Mouse (Mus musculus): ENCODE data around the gene Klhl26. TPM values are rescaled to one million over a fixed set of nuclear protein-coding genes. Genes with fewer than 3 reads are reported as not detected.
A peak's percentile ranks its signal among the peaks of the same experiment; 100 is the strongest.

Klhl26 gene
- total RNA-seq, 2 experiments from 2014 or later = 23.6 to 24.4 TPM

DNA sequence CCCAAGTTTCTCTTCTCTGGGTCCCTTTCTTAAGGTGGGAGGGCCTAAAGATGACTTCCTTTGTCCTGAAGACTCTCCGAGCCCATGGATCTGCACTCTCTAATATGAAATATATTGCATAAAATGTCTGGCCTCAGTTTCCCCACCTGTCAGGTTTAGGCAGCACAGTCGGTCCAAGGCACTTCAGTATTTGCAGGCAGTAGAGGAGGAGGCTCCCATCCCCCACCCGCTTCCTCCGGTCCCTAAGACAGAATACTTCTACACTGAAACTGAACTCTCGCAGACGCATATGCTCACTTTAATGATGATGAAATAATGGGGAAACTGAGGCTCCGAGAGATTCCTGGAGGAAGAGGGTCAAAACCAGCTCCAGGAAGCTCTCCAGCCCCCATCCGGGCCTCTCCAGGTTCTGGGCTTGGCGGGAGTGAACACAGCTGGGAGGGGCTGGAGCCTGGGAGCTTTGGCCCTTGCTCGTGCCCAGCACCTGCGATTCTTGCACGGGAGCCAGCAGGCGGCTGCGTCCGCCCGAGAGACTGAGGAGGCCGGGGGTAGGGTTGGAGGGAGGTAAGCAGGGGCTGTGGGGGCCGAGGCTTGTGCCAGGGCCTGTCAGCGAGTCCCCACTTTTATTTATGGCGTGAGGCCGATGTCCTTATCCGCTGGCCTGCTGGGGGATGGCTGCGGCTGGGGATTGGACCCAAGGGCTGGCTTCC lies 25.2 kb upstream of the Klhl26 start:
- DNase-seq = no peak

DNA sequence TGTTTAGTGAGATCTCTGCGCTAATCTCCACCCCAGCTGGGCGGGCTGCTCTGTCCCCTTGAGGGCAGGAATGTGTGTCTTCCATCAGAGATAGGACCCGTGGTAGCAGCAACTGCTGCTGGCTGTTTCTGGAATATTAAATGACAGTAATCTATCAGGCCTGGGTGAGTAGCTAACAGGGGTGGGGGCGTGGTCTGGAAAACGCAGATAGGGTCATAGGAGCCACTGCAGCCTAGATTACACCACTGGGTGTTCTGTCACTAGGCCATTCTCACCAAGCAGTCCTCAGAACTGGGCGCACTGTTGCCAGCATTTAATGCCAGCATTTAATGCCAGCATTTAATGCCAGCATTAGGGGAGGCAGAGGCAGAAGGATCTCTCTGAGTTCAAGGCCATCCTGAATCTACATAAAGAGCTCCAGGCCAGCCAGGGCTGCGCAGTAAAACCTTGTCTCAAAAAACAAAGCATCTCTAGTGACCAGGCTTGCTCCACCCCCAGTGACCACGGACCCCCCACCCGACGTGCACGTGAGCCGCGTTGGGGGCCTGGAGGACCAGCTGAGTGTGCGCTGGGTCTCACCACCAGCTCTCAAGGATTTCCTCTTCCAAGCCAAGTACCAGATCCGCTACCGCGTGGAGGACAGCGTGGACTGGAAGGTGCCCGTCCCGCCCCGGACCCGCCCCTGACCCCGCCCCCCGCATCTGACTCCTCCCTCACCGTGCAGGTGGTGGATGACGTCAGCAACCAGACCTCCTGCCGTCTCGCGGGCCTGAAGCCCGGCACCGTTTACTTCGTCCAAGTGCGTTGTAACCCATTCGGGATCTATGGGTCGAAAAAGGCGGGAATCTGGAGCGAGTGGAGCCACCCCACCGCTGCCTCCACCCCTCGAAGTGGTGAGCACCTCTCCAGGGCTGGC lies 23.9 kb upstream of the Klhl26 start:
- no peak for DNase-seq

DNA sequence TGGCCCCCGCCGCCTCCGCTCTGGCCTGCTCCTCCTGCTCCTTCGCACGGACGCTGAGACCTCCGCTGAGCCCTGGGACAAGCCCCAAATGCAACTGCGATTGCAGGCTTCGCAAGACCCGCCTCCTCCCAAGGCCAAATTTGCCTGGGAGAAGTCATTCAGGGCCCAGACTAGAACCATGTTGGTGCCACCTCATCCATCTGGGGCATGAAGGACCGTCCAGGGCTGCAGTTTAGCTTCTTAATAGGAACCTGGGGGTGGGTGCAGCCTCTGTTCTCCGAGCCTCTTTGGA lies 18.9 kb upstream of the Klhl26 start:
- DNase-seq = peak; percentile 46 to 55

DNA sequence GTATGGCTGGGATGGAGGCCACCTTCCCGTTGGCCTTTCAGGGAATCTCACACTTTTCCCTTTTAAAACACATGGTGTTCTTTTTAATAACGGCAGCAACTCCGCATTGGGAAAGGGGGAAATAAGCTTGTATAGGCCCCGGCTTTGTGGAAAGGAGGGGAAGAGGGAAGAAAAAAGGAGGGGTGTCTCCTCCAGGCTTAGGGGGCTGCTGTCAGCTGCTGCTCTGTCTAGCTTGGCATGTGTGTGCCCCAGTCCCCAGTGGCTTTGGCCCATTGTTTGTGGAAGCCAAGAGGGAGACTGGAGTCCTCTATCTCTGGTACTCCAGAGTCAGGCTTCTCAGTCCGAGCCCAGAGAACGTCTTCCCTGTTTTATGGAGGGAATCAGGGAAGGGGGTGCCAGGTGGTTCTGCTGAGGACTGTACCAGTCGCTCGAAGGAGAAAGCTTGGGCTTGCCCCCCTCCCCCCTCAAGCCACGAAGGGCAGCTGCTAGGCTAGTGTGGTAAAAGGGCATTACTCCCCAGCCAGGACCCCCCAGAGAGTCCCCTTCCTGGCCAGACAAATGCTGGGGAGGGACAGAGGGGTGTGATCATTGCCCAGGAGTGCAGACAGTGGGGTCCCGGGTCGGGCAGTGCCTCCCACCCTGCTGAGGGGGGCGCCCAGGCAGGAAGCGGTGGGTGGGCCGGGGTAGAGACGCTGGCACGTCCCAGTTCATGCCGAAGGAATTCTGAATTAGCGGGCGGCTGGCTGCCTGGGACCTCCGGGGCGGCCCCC lies 18.4 kb upstream of the Klhl26 start:
- DNase-seq = no peak

DNA sequence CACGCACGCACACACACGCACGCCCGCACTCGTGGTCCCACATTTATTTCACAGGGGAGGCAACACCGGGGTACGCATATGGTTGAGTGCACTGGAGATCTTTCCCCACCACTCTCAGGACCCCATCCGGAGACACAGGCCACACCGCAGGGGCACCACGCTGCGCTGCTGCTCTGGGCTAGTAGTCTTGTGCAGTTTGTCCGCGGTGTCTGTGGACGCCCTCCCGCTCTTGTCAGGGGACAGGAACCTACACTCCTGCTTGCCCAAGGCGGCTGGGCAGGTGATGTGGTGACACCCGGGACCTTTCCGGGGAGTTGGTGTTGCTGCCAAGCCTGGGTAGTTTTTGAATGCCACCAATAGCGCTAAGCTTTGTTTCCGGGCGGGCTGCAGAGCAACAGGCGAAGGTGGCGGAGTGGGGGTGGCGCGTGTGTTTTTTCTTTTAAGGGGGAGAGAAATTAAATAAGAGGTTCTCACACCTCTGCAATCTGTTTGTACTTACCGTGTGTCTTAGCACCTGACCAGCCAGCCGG lies 17.7 kb upstream of the Klhl26 start:
- DNase-seq = no peak

DNA sequence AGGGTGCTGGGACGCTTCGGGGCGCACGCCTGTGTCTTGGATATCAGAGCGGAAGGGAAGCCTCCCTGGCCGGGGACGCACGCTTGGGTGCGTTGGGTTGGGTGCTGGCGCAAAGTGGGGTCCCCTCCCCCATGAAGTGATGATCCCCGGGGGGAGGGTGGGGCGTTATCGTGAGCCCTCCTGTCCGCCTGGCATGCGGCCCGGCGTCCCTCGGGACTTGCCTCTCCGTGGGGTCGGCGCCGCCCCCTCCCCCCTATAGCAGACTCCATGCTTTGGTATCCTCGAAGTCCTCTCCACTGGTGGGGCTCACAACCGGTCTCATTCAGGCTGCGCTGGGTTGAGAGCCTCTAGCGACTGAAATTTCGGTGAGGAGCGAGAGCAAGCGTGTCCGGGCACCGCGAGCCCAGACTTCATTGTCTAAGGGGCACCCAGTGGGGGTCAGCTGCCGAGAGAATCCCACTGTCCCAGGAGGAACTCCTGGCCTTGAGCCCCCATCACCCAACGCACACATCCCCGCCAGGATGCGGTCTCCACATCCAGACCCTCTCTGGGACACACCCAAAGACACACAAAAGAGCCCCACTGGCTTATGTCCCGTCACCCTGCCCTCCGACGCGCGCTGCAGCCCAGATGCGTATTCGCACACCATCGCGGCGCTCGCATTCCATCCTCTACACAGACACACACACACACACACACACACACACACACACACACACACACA lies 17.1 kb upstream of the Klhl26 start:
- DNase-seq = no peak

DNA sequence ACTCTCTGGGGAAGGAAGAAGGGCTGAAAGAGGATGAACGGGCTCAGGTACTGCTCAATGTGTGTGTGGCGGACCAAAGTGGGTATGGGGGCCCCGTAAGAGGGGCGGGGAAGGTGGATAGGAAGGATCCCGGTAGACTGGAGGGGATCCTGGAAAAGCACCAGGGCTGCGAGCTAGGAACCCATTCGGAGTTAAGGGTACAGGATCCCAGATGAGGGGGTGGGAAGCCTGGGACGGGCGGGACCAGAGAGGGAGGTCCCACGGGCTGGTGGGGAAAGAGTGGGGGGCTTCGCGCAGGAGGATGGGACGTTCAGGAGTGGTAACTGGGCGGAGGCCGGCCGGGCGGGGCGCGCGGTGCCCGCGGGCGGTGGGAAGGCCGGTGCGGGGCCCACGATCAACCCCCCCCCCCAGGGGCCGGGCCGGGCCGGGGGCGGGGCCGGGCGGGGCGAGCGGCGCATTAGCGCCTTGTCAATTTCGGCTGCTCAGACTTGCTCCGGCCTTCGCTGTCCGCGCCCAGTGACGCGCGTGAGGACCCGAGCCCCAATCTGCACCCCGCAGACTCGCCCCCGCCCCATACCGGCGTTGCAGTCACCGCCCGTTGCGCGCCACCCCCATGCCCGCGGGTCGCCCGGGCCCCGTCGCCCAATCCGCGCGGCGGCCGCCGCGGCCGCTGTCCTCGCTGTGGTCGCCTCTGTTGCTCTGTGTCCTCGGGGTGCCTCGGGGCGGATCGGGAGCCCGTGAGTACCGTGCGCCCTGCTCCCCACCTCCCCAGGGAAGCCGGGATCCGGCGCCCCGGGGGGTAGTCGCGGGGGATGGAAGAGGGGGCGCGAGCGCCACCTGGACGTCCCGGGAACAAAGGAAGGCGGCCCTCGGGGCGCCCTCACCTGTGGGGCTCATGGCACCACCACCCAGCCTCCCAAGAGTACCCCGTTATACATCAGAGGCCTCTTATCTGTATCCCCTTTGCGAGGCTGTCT lies 16.2 kb upstream of the Klhl26 start, which contains the start of gene Crlf1:
Crlf1 (plus strand) TSS at position 495 of the 977 bp plus-strand sequence.
- DNase-seq = peak in 1 of 2 experiments; percentile 34

DNA sequence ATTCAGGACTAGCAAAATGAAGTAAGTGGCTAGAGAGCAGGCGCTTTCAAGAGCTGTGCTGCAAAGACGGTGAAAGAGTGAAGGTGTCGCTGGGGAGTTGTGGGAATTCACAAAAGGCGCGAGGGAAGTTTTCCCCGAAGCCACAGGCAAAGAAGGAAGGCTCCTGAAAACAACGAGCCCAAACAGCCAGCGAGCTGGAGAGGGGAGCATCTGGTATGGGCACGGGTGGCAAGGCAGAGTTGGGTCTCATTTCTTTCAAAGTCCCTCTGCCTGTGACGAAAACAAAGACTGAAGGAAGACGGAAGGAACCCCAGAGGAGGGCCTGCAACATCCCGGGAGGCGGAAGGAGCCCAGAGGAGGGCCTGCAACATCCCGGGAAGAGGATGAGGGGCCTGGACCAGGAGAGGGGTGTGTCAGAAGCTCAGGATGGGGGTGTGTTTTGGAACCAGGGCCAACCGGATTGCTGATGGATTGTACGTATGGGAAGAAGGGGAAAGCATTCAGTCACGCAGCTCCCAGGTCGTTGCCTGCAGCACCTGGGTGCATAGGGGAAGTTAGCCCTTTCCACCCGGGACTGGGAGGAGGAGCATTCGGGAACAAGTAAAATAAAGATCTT lies 14.2 kb upstream of the Klhl26 start:
- DNase-seq = no peak

DNA sequence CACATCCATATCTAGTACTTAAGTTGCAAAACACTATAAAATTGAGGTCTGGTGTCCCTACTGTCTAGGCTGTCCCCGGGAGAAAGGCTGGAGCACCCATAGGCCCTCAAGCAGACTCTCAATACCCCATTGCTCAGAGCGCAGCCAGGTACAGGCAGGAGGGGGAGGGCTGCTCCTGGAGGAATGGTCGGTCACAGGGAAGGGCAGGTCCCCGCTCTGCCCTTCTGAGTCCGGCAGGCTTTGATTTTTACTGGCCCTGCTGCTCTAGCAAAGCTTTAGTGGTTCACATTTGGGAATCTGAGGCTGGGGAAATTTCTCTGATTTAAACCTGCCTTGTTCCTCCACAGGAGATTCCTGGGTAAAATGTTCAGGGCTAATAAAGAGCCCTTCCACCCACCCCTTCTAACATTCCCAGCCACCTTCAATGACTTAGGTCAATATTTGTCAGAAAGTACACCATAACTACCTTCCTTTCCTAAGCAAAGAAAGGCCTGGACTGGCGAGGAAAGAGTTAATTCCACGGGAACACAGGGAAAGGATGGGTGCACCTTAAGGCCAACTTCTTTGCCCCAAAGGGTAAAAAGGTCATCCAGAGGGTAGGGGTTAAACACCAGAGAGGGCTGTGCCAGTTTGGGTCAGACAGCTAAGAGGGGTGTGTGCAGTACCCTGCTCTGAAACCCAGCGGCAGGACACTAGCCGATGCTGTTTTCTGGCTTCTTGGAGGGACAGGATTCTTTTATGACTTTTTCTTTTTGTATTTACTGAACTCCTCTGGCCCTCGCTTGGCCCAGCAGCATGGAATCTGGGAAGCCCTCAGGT lies 13.5 kb upstream of the Klhl26 start:
- no peak for DNase-seq

DNA sequence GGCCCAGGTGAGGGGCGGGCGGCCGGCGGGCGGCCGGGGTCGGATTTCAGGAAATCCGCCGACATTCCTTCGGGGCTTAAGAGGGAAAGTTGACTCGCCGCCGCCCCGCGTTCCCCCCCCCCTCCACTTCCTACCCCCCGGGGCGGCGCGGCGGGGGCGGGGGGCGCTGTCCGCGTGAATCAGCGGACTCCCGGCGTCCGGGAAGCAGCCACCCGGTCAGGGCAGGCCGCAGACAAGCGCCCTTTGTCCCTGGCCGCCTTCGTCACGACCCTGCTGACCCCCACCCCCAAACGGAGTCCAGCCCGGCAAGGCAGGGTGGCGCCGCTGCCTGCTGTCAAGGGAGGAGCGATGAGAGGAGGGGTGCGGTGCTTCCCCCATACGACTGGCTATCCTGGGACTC lies 12.8 kb upstream of the Klhl26 start:
- peak in 1 of 2 experiments; percentile 28 for DNase-seq

DNA sequence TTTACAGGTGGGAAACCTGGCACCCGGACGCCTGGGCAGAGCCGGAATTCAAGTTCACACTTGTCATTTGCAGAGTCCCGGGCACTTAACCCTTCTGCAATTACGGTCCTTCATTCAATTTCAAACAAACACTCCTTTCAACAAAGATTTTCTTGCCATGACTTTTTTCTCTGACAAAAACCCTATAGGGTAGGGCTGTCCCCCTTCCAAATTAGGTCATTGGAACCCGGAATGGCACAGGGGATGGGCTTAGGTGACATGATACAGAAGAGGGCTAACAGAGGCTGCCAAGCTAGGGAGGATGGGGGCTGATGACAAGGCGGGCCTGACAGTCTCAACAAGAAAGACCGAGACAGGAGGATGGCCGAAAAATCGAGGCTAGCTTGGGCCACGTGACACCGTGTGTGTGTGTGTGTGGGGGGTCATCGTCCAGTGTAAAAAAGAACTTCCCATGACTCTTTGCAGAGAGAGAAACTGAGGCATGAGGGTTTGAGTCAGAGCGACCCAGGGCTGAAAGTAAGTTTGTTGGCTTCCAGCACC lies 12.2 kb upstream of the Klhl26 start:
- DNase-seq = no peak

DNA sequence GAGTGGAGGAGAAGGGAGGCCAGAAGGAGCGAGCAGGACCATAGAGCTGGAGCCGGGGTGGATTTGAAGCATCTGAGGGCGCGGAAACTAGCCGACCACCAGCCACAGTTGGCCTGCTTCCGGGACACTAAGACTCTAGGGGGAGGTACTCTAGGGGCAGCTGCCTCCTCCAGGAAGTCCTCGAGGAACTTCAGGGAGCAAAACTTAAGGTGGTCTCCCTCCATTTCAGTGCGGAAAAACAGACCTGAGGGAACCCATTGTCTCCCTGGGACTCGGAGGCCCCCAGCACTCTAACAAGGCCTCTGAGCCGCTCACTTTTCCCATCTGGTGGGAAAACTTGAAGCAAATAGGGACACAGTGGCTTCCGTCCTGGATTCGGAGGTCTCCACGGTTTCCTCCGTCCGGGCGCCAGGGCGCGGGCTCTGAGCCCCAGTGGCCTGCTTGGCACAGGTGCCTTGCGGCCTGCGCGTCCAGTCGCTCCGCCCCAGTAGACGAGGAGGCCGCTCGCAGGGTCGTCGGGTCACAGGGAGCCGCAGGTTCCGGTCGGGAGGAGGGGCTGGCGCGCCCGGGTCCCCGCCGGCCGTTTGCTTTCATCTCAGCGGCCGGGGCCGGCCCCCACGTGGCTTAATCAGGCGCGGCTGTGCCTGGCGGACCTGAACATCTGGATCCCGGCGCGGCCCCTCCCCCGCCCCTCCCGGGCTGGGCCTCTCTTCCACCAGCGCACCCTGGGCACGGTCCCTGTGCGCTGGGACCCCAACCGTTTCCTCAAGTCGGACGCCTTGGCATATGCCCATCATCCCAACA lies 11.4 kb upstream of the Klhl26 start:
- DNase-seq = peak in 1 of 2 experiments; percentile 40

DNA sequence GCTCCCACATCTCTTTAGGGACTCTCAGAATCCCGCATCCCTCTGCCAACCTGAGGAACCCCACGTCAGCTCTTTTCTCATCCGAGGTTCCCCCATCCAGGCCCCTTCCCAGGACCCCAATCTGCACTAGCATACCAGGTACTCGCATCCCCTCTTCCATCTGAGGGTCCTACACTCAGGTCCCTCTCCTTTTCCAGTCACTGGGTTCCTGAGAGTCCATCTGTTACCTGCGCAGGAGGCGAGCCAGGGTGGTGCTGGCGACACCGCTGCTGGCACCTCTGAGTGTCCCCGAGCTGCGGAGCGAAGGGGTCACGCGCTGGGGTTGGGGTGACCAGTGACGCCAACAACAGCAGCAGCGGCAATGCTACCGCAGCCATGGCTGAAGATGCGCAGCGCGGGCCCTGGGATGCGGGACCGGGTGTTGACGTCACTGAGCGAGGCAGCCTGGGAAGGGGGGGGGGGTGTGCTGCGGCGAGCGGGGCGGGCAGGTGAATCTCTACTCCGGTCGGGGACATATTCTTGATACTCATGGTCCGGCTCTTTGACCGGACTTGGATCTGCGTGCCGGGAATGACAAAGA lies 10.3 kb upstream of the Klhl26 start, which contains the start of gene Tmem59l:
Tmem59l (minus strand) TSS at position 418 of the 580 bp plus-strand sequence.
- no peak for DNase-seq

DNA sequence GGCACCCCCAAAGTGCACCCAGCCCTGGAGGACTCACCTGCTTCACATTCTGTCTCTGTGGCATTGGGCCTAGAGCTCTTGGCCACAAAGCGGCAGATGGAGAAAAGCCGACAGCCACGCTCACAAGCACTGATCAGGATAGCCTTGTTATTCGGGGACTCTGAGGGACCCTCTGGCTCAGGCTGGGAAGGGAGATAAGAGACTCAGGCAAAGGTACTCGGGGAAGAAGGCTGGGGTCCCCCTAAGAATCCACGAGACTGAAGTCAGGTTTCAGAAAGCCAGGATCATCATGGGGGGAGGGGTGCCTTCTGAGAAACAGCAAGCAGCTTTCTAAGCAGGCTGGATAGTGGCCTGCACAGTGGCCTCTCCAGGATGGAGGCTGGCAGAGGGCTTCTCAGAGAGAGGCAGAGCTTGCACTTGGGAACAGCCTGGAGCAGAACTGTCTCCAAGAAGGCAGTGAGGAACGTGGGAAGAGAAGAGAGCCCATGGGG lies 9.5 kb upstream of the Klhl26 start:
- DNase-seq = no peak

DNA sequence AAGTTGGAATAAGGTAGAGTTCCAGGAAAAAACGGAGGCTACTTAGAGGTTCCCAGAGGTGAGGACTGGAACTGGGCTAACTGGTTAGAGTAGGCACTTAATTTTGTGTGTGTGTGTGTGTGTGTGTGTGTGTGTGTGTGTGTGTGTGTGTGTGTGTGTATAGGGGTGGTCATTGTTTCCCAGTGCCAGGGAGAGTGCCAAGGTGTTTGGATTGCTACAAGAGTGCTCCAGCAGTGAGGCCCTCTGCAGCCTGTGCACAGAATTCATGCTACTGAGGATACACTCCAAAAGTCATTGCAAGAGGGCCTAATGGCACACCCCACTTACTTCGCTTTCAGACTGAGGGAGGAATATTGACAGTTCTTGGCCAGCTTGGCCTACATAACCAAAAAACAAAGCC lies 6.2 kb upstream of the Klhl26 start:
- DNase-seq = no peak

DNA sequence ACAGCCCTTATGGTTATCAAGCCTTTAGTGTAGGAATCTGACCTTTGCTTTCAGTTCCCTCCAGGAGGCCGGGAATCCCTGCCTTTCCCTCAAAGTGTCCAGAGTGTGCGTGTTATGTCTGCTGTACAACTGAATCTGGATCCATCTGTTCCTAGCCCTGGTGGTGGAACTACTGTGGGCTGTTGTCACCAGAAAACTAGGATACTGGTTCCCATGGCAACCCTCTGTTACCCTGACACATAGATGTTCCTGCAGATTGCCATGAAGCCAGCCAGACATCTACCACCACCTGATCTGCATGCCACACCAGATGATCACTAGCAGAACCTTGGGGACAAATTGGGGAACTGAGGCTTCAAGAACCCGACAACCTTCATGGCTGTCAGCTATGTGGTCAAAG lies 5.1 kb upstream of the Klhl26 start:
- no peak for DNase-seq

DNA sequence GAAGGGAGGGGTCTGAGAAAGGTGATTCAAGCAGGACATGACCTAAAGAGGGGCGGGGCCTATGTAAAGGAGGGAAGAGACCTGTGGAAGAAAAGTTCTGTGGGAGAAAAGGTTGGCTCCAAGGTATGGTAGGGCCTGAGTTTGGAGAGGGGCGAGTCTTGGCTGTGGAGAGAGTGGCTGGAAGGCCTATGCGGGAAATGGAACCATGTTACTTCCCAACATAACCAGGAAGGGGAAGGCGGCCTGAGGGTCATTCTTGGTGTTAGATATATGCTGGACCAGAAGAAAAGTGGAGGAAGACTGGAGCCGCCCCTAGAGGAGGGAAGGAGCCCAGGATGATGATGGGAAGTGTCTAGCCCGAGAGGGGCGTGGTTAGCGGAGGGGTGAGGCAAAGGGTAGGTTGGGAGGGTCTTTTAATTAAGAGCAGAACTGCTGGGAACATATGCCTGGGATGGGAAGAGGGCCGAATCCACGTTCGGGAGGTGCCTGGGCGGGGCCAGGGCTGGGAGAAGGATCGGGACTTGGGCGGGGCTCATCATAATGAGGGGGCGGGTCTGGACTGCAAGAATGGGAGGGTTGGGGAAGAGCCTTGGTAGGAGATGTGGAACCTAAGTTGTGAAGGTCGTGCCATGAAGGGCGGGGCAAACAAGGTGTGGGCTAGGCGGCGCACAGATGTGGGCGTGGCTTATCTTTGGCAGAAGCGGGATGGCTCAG lies 658 bp upstream of the Klhl26 start:
- DNase-seq = no peak

Data from adrenal gland, postnatal 36 days (tissue).